Mouse (Mus musculus): ENCODE measurements around the gene Gramd4. TPM values are rescaled to one million over a fixed set of nuclear protein-coding genes. Genes with fewer than 3 reads are reported as not detected.
"Not testable (repeated sequence)": the region's sequence is repeated elsewhere in the genome, so short reads cannot be mapped to it uniquely, and the experiment has no call there.

The Gramd4 gene
- polyA plus RNA-seq, 1 experiment from 2014 or later = 12.6 TPM

DNA sequence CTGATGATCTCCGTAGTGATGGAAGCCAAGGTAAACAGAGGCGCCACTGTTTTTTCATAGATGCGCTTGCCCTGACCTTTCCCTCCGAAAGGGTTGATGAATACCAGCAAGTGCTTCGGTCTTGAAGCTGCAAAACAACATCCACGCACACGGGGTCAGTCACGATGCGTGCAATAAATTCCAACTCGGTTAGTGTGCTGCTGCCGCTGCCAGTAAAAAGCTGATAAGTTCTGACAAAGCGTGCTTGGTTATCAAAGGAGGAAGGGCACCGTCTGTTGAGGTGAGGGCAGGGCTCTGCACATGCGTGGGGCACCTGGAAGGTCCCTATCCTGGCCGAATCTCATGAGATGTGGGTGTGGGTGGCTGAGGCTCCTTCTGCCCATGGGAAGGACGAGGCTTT, 101.6 kb downstream of the Gramd4 start:
- H3K4me2 ChIP-seq = no peak overlapping the region
- H3K9me3 ChIP-seq (ENCODE audit: control insufficient read depth, low read length) = no peaks in the 10 kb centered on the region
- ATAC-seq (replicated peaks; ENCODE audit: low FRiP score) (no peak), DNase-seq (ENCODE audit: low spot score) (no peak)
- H3K27me3 ChIP-seq (replicated peaks; ENCODE audit: control insufficient read depth, insufficient read depth, low read length) = no peaks in the 10 kb centered on the region
- H3K36me3 ChIP-seq (ENCODE audit: control insufficient read depth, insufficient read depth, low read length) = peaks cover 6% of the 10 kb centered on the region; the same call in 1 of the 2 replicates
- no peak overlapping the region for H3K4me3 ChIP-seq (ENCODE audit: low read depth, low read length)
- H3K9ac ChIP-seq (ENCODE audit: low read depth, low read length) = no peak overlapping the region
- H3K27ac ChIP-seq (ENCODE audit: low read depth, low read length) = no peak overlapping the region
- WGBS = 52% methylated on average over 16 of the region's 16 CpGs
- 0 out of 2 replicates have a peak, but pooled peaks cover 3% of the 10 kb centered on the region for H3K4me1 ChIP-seq (replicated peaks; ENCODE audit: control insufficient read depth, insufficient read depth, low read length)

DNA sequence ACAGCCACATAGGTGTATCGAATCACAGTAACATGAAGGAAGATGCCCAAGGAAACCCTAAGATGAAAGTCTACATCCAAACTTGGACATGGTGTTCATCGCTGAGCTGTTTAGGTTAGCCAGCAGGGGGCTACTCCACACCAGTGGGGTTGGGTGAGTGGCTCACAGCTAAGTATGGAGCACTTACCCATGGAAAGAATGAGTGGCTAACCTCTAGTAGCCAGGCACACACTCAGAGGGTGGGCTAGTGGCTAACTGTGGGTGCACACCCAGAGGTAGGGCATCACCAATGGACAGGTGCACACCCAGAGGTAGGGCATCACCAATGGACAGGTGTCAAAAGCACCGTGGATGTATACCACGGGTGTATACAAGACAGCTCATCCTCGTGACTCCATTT, 102.2 kb downstream of the Gramd4 start:
- Histone ChIP-seq H3K4me1 (replicated peaks; ENCODE audit: control insufficient read depth, insufficient read depth, low read length) (0 out of 2 replicates have a peak, but pooled peaks cover 3% of the 10 kb centered on the region), H3K4me2 (no peak overlapping the region), H3K36me3 (ENCODE audit: control insufficient read depth, insufficient read depth, low read length) (peaks cover 2% of the 10 kb centered on the region; the same call in 1 of the 2 replicates), H3K27ac (ENCODE audit: low read depth, low read length) (no peak overlapping the region), H3K9me3 (ENCODE audit: control insufficient read depth, low read length) (no peaks in the 10 kb centered on the region), H3K9ac (ENCODE audit: low read depth, low read length) (no peak overlapping the region), H3K27me3 (replicated peaks; ENCODE audit: control insufficient read depth, insufficient read depth, low read length) (no peaks in the 10 kb centered on the region), H3K4me3 (ENCODE audit: low read depth, low read length) (no peak overlapping the region)
- 88% methylated on average over 5 of the region's 5 CpGs for WGBS
- DNase-seq (ENCODE audit: low spot score) (no peak), ATAC-seq (replicated peaks; ENCODE audit: low FRiP score) (no peak)

DNA sequence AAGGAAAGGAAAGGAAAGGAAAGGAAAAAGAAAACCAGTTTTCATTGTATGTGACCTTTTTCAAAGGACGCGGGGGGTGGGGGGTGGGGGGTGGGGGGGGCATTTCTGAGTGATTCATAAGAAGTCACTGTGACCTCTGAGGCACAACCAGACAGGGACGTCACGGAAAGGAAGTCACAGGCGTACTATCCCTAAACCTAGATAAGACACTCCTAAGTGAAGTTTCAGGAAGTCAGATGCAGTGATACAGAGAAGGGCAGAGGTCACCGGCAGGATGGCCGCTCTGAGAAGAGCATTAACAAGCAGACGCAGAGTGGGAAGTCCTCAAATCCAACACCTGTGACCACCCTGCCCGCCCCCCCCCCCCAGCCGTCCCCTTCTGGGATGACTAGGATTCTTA, 103.4 kb downstream of the Gramd4 start:
- no peaks in the 10 kb centered on the region for H3K27me3 ChIP-seq (replicated peaks; ENCODE audit: control insufficient read depth, insufficient read depth, low read length)
- no peak overlapping the region for H3K4me2 ChIP-seq
- DNase-seq (ENCODE audit: low spot score) (no peak), ATAC-seq (replicated peaks; ENCODE audit: low FRiP score) (no peak)
- WGBS = 38% methylated on average over 10 of the region's 10 CpGs
- no peaks in the 10 kb centered on the region for H3K36me3 ChIP-seq (ENCODE audit: control insufficient read depth, insufficient read depth, low read length)
- no peaks in the 10 kb centered on the region for H3K9me3 ChIP-seq (ENCODE audit: control insufficient read depth, low read length)
- 0 out of 2 replicates have a peak, but pooled peaks cover 3% of the 10 kb centered on the region for H3K4me1 ChIP-seq (replicated peaks; ENCODE audit: control insufficient read depth, insufficient read depth, low read length)
- H3K4me3 ChIP-seq (ENCODE audit: low read depth, low read length) = no peak overlapping the region
- no peak overlapping the region for H3K9ac ChIP-seq (ENCODE audit: low read depth, low read length)
- H3K27ac ChIP-seq (ENCODE audit: low read depth, low read length) = no peak overlapping the region

DNA sequence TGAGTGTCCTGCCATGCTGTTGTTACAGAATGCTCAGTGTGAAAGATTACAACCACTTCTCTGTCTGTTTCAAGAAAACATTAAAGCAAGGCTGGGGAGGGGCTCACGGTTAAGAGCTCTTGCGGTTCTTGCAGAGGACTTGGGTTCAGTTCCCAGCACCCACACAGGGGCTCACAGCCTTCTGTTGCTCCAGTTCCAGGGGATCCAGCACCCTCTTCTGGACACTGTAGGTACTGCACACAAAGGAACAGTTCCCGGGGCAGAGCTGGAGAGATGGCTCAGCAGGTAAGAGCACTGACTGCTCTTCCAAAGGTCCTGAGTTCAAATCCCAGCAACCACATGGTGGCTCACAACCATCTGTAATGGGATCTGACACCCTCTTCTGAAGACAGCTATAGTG, 104.3 kb downstream of the Gramd4 start:
- not testable (repeated sequence) for H3K27me3 ChIP-seq (replicated peaks; ENCODE audit: control insufficient read depth, insufficient read depth, low read length); H3K36me3 ChIP-seq (ENCODE audit: control insufficient read depth, insufficient read depth, low read length); H3K27ac ChIP-seq (ENCODE audit: low read depth, low read length); H3K4me2 ChIP-seq; H3K4me3 ChIP-seq (ENCODE audit: low read depth, low read length); ATAC-seq (replicated peaks; ENCODE audit: low FRiP score); DNase-seq (ENCODE audit: low spot score); H3K4me1 ChIP-seq (replicated peaks; ENCODE audit: control insufficient read depth, insufficient read depth, low read length); H3K9me3 ChIP-seq (ENCODE audit: control insufficient read depth, low read length); H3K9ac ChIP-seq (ENCODE audit: low read depth, low read length)
- 95% methylated on average over 3 of the region's 3 CpGs for WGBS

DNA sequence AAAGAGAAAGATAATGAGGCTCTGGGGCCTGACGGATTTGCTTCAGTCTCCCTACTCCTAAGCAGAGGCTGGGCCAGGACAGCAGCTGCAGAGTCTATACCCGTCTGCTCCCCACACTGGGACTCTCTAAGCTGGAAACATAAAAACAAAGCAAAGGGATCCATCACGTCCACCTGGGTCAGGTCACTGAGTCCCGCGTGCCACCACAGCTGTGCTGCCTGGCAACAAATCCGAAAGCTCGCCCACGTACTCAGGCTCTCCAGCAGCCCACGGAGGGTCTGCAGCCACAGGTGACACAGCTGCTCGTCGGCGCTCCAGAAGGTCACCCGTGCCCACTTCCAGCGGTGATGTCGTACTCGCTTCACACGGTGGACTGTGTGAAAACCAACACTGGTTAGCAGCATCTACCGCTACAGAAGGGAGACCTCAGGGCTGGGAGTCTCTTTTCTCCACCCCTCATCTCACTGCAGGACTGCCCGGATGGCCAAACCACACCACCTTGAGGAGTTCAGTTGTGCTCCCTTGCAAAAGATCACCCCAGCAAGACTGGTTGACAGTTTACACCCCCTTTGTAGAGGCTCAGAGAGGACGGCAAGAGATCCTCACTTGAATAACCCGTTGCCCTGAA, 107.3 kb downstream of the Gramd4 start:
- no peaks in the 10 kb centered on the region for H3K36me3 ChIP-seq (ENCODE audit: control insufficient read depth, insufficient read depth, low read length)
- WGBS = 81% methylated on average over 21 of the region's 21 CpGs
- H3K4me3 ChIP-seq (ENCODE audit: low read depth, low read length) = no peak overlapping the region
- H3K27ac ChIP-seq (ENCODE audit: low read depth, low read length) = no peak overlapping the region
- ATAC-seq (replicated peaks; ENCODE audit: low FRiP score) (no peak), DNase-seq (ENCODE audit: low spot score) (no peak)
- H3K4me1 ChIP-seq (replicated peaks; ENCODE audit: control insufficient read depth, insufficient read depth, low read length) = 0 out of 2 replicates have a peak, but pooled peaks cover 3% of the 10 kb centered on the region
- no peak overlapping the region for H3K9ac ChIP-seq (ENCODE audit: low read depth, low read length)
- no peak overlapping the region for H3K4me2 ChIP-seq
- no peaks in the 10 kb centered on the region for H3K9me3 ChIP-seq (ENCODE audit: control insufficient read depth, low read length)
- no peaks in the 10 kb centered on the region for H3K27me3 ChIP-seq (replicated peaks; ENCODE audit: control insufficient read depth, insufficient read depth, low read length)

DNA sequence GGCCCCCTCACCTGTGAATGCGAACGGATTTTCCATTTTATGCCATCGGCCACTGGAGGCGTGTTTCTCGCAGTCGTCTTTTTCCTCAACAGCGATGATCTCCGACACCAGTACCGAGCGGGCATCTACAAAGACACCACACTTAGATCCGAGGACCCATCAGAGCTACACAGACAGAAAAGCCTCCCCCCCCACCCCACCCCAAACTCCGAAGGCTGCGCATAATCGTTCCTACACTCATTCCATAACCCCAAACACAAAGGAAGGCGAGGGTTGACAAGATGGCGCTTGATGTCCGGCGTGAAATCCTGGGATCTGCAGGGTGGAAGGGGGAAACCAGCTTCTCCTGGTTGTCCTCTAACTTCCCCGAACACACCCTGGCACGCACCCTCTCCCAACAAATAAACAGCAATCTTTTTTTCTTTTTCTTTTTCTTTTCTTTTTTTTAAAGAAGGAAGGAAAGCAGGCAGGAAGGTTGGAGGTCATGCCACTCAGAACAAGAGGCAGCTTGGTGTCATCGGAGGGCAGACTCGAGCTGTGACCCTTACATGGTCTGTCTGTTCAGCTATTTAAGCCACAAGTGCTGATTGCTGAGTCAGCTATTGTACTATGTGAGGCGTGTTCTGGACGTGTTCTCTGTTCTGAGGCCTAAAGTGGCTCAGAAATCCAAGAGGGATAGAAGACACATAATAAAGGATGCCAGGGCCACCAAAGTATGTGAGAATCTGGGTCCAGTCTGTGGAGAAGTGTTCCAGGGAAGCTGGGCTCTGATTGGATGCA, 108.5 kb downstream of the Gramd4 start:
- H3K36me3 ChIP-seq (ENCODE audit: control insufficient read depth, insufficient read depth, low read length) = no peaks in the 10 kb centered on the region
- no peak for ATAC-seq (replicated peaks; ENCODE audit: low FRiP score)
- no peak overlapping the region for H3K9ac ChIP-seq (ENCODE audit: low read depth, low read length)
- no peak overlapping the region for H3K27ac ChIP-seq (ENCODE audit: low read depth, low read length)
- 0 out of 2 replicates have a peak, but pooled peaks cover 2% of the 10 kb centered on the region for H3K4me1 ChIP-seq (replicated peaks; ENCODE audit: control insufficient read depth, insufficient read depth, low read length)
- 83% methylated on average over 24 of the region's 24 CpGs for WGBS
- no peak overlapping the region for H3K4me3 ChIP-seq (ENCODE audit: low read depth, low read length)
- H3K9me3 ChIP-seq (ENCODE audit: control insufficient read depth, low read length) = no peaks in the 10 kb centered on the region
- H3K27me3 ChIP-seq (replicated peaks; ENCODE audit: control insufficient read depth, insufficient read depth, low read length) = no peaks in the 10 kb centered on the region
- DNase-seq (ENCODE audit: low spot score) = no peak
- no peak overlapping the region for H3K4me2 ChIP-seq

DNA sequence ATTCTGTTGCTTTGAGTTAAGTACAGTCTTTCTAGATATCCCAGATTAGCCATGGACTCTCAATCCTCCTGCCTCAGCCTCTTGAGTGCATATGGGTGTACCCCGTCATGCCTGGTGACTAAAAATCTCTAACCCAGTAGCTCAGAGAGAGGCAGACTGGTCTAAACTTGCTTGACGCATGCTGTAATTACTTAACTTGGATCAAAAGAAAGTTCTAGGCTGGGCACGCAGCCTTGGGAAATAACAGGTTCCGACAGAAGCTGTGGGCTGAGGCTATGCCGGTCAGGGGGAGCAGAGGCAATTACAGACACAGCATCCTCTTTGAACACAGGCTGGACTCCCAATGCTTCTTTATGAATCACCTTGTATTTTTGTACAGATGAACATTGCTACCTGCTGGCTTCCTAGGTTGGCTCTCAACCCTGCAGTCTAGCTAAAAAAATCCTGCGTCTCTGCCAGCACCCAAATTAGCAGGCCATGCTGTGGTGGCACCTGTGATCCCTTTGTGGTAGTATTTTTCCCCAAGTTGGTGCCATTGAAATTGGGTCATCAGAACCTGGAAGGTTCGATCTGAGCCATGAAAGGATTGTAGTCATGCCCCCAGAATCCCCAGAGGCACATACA, 109.6 kb downstream of the Gramd4 start:
- DNase-seq (ENCODE audit: low spot score) = no peak

DNA sequence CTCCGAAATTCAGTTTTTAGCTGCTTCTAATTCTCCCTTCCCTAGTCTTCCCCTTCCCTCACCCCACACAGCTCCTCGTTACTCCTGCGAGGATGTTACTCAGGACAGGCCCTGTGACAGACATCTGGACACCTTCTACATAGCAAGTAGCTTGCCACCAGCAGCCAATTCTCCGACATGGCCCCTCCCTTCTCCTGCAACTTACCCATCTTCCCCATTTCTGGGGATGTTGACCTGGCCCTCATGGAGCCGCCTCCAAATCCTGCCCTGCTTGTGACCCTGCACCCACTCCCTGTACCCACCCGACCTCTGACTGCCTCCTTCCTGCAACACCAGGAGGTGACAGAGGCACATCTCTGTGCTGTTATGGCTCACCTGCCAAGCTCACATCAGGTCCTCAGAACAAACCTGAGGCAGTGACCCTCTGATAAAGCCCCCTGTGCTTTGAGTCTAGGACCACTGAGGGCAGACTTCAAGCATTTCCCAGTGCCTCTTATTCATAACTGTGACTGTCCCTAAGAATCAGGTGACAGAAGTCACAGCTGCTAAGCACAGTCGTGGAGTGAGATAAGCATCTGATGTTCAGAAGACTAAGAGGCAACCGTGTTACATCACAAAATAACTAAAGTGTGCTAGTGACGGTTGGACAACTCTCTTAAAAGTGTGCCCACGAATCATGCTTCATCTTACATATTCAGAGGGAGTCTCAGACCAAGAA, 110.5 kb downstream of the Gramd4 start:
- DNase-seq (ENCODE audit: low spot score) = no peak
- no peak overlapping the region for H3K4me2 ChIP-seq
- no peaks in the 10 kb centered on the region for H3K9me3 ChIP-seq (ENCODE audit: control insufficient read depth, low read length)
- no peak for ATAC-seq (replicated peaks; ENCODE audit: low FRiP score)
- no peaks in the 10 kb centered on the region for H3K27me3 ChIP-seq (replicated peaks; ENCODE audit: control insufficient read depth, insufficient read depth, low read length)
- no peaks in the 10 kb centered on the region for H3K36me3 ChIP-seq (ENCODE audit: control insufficient read depth, insufficient read depth, low read length)
- H3K4me1 ChIP-seq (replicated peaks; ENCODE audit: control insufficient read depth, insufficient read depth, low read length) = 0 out of 2 replicates have a peak, but pooled peaks cover 3% of the 10 kb centered on the region
- no peak overlapping the region for H3K9ac ChIP-seq (ENCODE audit: low read depth, low read length)
- H3K4me3 ChIP-seq (ENCODE audit: low read depth, low read length) = no peak overlapping the region
- no peak overlapping the region for H3K27ac ChIP-seq (ENCODE audit: low read depth, low read length)
- WGBS = 67% methylated on average over 10 of the region's 10 CpGs

More for the DNA sequence above, 109.6 kb downstream of the Gramd4 start:
- H3K4me3 ChIP-seq (ENCODE audit: low read depth, low read length) = no peak overlapping the region
- no peaks in the 10 kb centered on the region for H3K27me3 ChIP-seq (replicated peaks; ENCODE audit: control insufficient read depth, insufficient read depth, low read length)
- no peaks in the 10 kb centered on the region for H3K4me1 ChIP-seq (replicated peaks; ENCODE audit: control insufficient read depth, insufficient read depth, low read length)
- no peak overlapping the region for H3K9ac ChIP-seq (ENCODE audit: low read depth, low read length)
- H3K4me2 ChIP-seq = no peak overlapping the region
- H3K36me3 ChIP-seq (ENCODE audit: control insufficient read depth, insufficient read depth, low read length) = no peaks in the 10 kb centered on the region
- no peak overlapping the region for H3K27ac ChIP-seq (ENCODE audit: low read depth, low read length)
- no peaks in the 10 kb centered on the region for H3K9me3 ChIP-seq (ENCODE audit: control insufficient read depth, low read length)
- ATAC-seq (replicated peaks; ENCODE audit: low FRiP score) = no peak
- whole genome bisulfite sequencing = 89% methylated on average over 7 of the region's 7 CpGs
